Mouse (Mus musculus) spleen, adult 2 months (tissue): Measurements from ENCODE around the gene Cd96.

Experiments
- CTCF ChIP-seq: fragments of 200-500 bp; IDR thresholded peaks from 2 replicates; pipeline ENCODE4 v1.5.1; 2011; ENCODE audit warnings: mild to moderate bottlenecking, inconsistent platforms; ENCODE audit not compliant: insufficient read depth, insufficient read length, insufficient replicate concordance; ENCODE audit errors: extremely low read depth
- POLR2A ChIP-seq: fragments of 200-500 bp; IDR thresholded peaks from 2 replicates; pipeline ENCODE4 v1.6.1; 2011; ENCODE audit warnings: low read depth, low read length, inconsistent platforms

- no peak for TF ChIP-seq CTCF
- no peak for TF ChIP-seq POLR2A
Observed at GRCm38 (mm10) chr16:46019359-46019758, 100.7 kb downstream of the Cd96 start.
